Mouse (Mus musculus): ENCODE measurements at regions not wholly inside any gene's neighbourhood (a gene's known extent, or its start where the extent isn't known, plus 50 kb on each side); places are given as distances from the start of the nearest gene placed in this dataset.

DNA sequence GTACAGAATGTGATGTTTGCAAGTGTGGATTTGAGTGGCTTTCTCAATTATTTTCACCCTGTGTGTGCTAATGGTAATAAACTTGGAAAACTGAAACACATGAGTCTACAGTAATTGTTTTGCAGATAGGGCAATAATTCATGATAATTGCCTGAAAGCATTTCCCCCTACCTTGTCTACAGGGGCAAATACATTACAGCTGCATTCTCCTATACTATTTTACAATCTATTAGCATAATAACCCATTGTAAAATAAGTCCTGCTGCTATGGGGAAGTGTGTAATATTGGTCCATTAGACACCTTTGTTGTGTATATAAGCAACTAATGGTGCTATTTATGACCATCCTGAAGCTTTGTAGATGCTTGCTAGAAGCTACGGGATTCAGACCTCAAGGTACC, 327.4 kb upstream of the 4930452B06Rik start:
- no peak for TF ChIP-seq POLR2A (IDR thresholded peaks at IDR 0.05; ENCODE audit: borderline replicate concordance, extremely low read depth, insufficient read depth, insufficient read length)
- ATAC-seq (ENCODE audit: low FRiP score, low read depth) (no peak), DNase-seq (ENCODE audit: low spot score) (no peak)
- H3K27ac ChIP-seq (replicated peaks; ENCODE audit: low read depth, low read length) = no peak overlapping the region
- no peak overlapping the region for H3K4me3 ChIP-seq (replicated peaks; ENCODE audit: low read length)
- no peaks in the 10 kb centered on the region for H3K9me3 ChIP-seq (ENCODE audit: control insufficient read depth, low read length)
- H3K4me1 ChIP-seq (ENCODE audit: control insufficient read depth, insufficient read depth, low read length) = no peaks in the 10 kb centered on the region
- no peaks in the 10 kb centered on the region for H3K27me3 ChIP-seq (ENCODE audit: control insufficient read depth, insufficient read depth, low read length)
- H3K9ac ChIP-seq (ENCODE audit: low read depth, low read length, severe bottlenecking) = no peak overlapping the region
- no peaks in the 10 kb centered on the region for H3K36me3 ChIP-seq (ENCODE audit: control insufficient read depth, insufficient read depth, low read length)
- H3K4me2 ChIP-seq (replicated peaks; ENCODE audit: low read depth, low read length, severe bottlenecking) = no peak overlapping the region
- WGBS = 23% methylated on average over 1 of the region's 1 CpGs

DNA sequence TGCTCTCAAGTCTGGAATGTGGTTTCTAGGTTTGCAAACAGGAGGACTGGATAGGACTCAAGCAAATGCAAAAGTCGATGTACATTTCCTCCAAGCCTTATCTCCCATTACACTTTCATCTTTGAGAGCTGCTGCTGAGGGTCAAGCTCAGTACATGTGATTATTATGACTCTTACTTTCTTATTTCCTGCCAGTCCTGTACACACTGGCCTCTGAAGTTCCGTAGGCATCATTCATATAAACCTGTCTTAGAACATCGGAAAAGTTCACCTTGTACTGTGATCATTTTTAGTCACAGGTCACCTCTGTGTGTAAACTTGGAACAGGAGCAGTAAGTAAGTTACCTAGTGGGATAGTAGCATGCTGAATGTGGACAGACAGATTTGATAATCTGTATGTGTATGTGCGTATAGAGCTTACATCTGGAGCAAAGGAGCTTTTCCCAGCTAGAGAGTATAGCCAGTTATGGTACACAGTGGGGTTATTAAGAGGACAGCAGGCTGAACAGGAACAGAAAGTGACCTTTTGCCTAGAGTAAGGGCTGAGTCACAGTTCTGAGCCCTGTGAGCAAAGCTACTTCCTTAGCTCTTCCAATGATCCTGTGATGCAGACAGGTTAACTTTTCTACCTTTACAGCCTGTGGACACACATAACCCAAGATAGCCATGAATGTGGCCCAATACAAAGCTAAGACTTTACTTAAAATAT, 319.2 kb upstream of the 4930452B06Rik start:
- no peak for ATAC-seq (ENCODE audit: low FRiP score, low read depth)
- no peak overlapping the region for H3K9ac ChIP-seq (ENCODE audit: low read depth, low read length, severe bottlenecking)
- no peak for TF ChIP-seq POLR2A (IDR thresholded peaks at IDR 0.05; ENCODE audit: borderline replicate concordance, extremely low read depth, insufficient read depth, insufficient read length)
- no peak overlapping the region for H3K4me3 ChIP-seq (replicated peaks; ENCODE audit: low read length)
- no peaks in the 10 kb centered on the region for H3K4me1 ChIP-seq (ENCODE audit: control insufficient read depth, insufficient read depth, low read length)
- no peaks in the 10 kb centered on the region for H3K9me3 ChIP-seq (ENCODE audit: control insufficient read depth, low read length)
- 90% methylated on average over 4 of the region's 4 CpGs for WGBS
- H3K4me2 ChIP-seq (replicated peaks; ENCODE audit: low read depth, low read length, severe bottlenecking) = no peak overlapping the region
- DNase-seq (ENCODE audit: low spot score) = no peak
- no peak overlapping the region for H3K27ac ChIP-seq (replicated peaks; ENCODE audit: low read depth, low read length)
- no peaks in the 10 kb centered on the region for H3K36me3 ChIP-seq (ENCODE audit: control insufficient read depth, insufficient read depth, low read length)
- no peaks in the 10 kb centered on the region for H3K27me3 ChIP-seq (ENCODE audit: control insufficient read depth, insufficient read depth, low read length)

DNA sequence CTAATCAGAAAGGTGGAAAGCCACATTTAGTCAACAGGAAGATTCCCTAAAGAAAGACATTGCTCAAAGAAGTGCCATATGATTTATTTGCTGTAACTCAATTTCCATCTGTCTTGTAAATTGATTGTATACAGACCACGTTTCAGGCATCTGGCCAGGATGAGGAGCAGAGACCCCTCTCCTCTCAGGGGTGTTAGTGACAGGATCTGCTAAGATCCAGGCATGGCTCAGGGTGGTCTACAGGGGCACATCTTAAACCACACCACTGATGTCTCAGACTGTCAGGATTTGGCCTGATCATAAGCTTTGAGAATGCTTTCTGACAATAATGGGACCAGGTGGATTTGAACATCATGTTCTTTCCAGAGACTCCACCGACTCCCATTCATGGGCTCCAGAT, 295.5 kb upstream of the 4930452B06Rik start:
- WGBS = 23% methylated on average over 2 of the region's 2 CpGs
- ATAC-seq (ENCODE audit: low FRiP score, low read depth) = peak; percentile 53; the same call in 1 of the 2 replicates
- TF ChIP-seq POLR2A (IDR thresholded peaks at IDR 0.05; ENCODE audit: borderline replicate concordance, extremely low read depth, insufficient read depth, insufficient read length) = no peak
- H3K9ac ChIP-seq (ENCODE audit: low read depth, low read length, severe bottlenecking) = no peak overlapping the region
- H3K27me3 ChIP-seq (ENCODE audit: control insufficient read depth, insufficient read depth, low read length) = no peaks in the 10 kb centered on the region
- H3K36me3 ChIP-seq (ENCODE audit: control insufficient read depth, insufficient read depth, low read length) = no peaks in the 10 kb centered on the region
- H3K4me3 ChIP-seq (replicated peaks; ENCODE audit: low read length) = no peak overlapping the region
- DNase-seq (ENCODE audit: low spot score) = no peak
- no peaks in the 10 kb centered on the region for H3K4me1 ChIP-seq (ENCODE audit: control insufficient read depth, insufficient read depth, low read length)
- H3K9me3 ChIP-seq (ENCODE audit: control insufficient read depth, low read length) = no peaks in the 10 kb centered on the region
- no peak overlapping the region for H3K27ac ChIP-seq (replicated peaks; ENCODE audit: low read depth, low read length)
- H3K4me2 ChIP-seq (replicated peaks; ENCODE audit: low read depth, low read length, severe bottlenecking) = no peak overlapping the region

DNA sequence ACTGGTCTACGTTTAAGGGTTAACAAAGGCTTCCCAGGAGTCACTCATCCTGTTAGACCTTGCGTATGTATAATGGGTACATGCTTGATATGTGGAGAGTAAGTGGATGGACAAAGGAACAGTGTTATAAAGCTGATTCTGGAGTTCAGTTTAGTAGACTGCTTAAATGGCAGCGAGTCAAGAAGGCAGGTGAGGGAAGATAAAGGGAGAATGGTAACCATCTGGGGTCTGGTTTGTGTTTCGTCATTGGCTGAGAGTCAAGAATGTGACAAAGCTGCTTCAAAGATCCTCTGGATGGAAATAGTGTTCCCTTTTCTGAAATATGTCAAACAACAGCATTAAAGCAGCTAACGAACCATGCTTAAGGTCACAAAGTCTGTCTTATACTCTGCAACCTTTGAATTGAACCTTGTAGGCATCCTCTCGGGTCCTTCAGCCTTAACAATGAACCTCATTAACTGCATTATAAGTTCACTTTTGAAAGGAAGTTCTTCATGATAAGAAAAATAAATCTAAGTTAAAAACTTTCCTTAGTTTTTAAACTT, 286.9 kb upstream of the 4930452B06Rik start:
- WGBS = 31% methylated on average over 6 of the region's 6 CpGs
- Histone ChIP-seq H3K27ac (replicated peaks; ENCODE audit: low read depth, low read length) (no peak overlapping the region), H3K9ac (ENCODE audit: low read depth, low read length, severe bottlenecking) (no peak overlapping the region), H3K36me3 (ENCODE audit: control insufficient read depth, insufficient read depth, low read length) (no peaks in the 10 kb centered on the region), H3K4me2 (replicated peaks; ENCODE audit: low read depth, low read length, severe bottlenecking) (no peak overlapping the region), H3K9me3 (ENCODE audit: control insufficient read depth, low read length) (no peaks in the 10 kb centered on the region), H3K4me1 (ENCODE audit: control insufficient read depth, insufficient read depth, low read length) (peaks cover 9% of the 10 kb centered on the region), H3K27me3 (ENCODE audit: control insufficient read depth, insufficient read depth, low read length) (no peaks in the 10 kb centered on the region), H3K4me3 (replicated peaks; ENCODE audit: low read length) (no peak overlapping the region)
- ATAC-seq (ENCODE audit: low FRiP score, low read depth) (peak; percentile 56; the same call in 1 of the 2 replicates), DNase-seq (ENCODE audit: low spot score) (peak; percentile 65)
- no peak for TF ChIP-seq POLR2A (IDR thresholded peaks at IDR 0.05; ENCODE audit: borderline replicate concordance, extremely low read depth, insufficient read depth, insufficient read length)

DNA sequence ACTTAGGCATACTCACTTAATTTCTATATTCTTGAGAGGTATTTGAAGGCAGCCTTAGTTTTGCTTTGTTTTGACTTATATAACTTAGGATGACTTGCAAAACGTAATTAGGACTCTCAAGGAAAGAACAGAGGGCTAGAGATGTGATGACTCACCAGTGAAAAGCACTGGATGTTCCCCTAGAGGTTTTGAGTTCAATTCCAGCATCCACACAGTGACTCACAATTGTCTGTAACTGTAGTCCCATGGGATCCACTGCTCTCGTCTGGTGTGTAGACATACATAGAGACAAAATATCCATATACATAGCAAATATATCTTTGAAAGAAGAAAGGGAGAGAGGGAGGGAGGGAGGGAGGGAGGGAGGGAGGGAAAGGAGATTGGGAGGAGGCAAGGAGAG, 282.7 kb upstream of the 4930452B06Rik start:
- Histone ChIP-seq H3K36me3 (ENCODE audit: control insufficient read depth, insufficient read depth, low read length) (no peaks in the 10 kb centered on the region), H3K4me2 (replicated peaks; ENCODE audit: low read depth, low read length, severe bottlenecking) (no peak overlapping the region), H3K4me3 (replicated peaks; ENCODE audit: low read length) (no peak overlapping the region), H3K9ac (ENCODE audit: low read depth, low read length, severe bottlenecking) (no peak overlapping the region), H3K9me3 (ENCODE audit: control insufficient read depth, low read length) (no peaks in the 10 kb centered on the region), H3K27me3 (ENCODE audit: control insufficient read depth, insufficient read depth, low read length) (no peaks in the 10 kb centered on the region), H3K4me1 (ENCODE audit: control insufficient read depth, insufficient read depth, low read length) (peaks cover 9% of the 10 kb centered on the region), H3K27ac (replicated peaks; ENCODE audit: low read depth, low read length) (no peak overlapping the region)
- ATAC-seq (ENCODE audit: low FRiP score, low read depth) (no peak), DNase-seq (ENCODE audit: low spot score) (no peak)
- WGBS = 58% methylated on average over 2 of the region's 2 CpGs
- TF ChIP-seq POLR2A (IDR thresholded peaks at IDR 0.05; ENCODE audit: borderline replicate concordance, extremely low read depth, insufficient read depth, insufficient read length) = no peak
